Mouse (Mus musculus): Measurements from ENCODE around the gene Spo11.

Spo11 gene

GRCm38 (mm10) chr2:172959006-172959768 is 18.3 kb upstream of the Spo11 start:
- peak; percentile 56 for DNase-seq

- no peak for DNase-seq
These were observed 17.1 kb upstream of the Spo11 start for GRCm38 (mm10) chr2:172960350-172960749.

- peak; percentile 75 to 81 for DNase-seq
These were observed 16.3 kb upstream of the Spo11 start for GRCm38 (mm10) chr2:172961211-172961610.

- peak; percentile 66 to 74 for DNase-seq
These were observed 12.3 kb upstream of the Spo11 start for GRCm38 (mm10) chr2:172965249-172965648.

GRCm38 (mm10) chr2:172966480-172966879 is 11.0 kb upstream of the Spo11 start:
- DNase-seq: no peak

DNA sequence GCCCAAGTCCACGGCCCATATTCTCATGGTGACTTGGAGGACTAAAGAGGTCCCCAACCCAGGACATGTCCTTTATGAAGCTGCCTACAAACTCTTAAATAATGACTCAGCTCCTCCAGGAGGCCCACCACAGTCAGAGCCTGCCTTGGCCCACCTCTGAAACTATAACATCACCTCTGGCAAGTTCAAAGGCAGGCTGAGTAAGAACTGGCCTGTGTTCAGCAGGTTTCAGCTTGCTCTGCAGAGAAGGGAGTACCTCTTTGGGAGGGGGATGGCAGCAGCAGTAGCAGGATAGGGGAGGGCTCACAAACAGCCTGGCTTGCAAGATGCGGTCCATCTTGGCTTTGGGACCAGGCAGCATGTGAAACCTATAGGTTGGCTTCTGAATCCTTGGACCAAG is 5.6 kb upstream of the Spo11 start:
- DNase-seq: no peak

- peak in 1 of 2 experiments; percentile 17 for DNase-seq
These were observed 3.5 kb upstream of the Spo11 start for GRCm38 (mm10) chr2:172973806-172974565.

GRCm38 (mm10) chr2:172974701-172975100 is 2.8 kb upstream of the Spo11 start:
- DNase-seq: no peak

GRCm38 (mm10) chr2:172975159-172975558 is 2.3 kb upstream of the Spo11 start:
- DNase-seq: no peak

DNA sequence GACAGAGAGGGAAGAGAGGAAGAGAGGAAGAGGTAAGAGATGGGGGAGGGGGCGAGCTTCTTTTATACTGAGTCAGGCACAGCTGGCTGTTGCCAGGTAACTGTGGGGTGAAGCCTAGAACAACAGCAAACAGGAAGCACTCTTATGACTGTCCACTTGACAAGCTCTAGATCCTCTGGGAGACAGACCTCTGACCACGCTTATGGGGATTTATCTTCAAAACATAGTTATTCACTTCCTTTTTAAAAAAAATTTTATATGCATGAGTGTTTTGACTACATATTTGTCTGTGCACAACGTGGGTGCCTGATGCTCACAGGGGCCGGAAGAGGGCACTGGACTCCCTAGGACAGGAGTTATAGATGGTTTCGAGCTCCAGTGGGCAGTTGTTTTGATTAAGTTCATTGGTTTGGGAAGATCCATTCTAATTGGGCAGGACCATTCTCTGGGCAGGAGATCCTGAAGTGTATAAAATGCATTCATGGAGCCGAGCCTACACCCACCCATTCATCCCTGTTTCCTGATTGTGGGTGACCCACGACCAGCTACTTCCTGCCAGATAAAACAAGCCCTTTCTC is 750 bp upstream of the Spo11 start:
- no peak for DNase-seq

- DNase-seq: no peak
These were observed 682 bp downstream of the Spo11 start for GRCm38 (mm10) chr2:172978131-172978633.

- no peak for DNase-seq
These were observed 2.3 kb downstream of the Spo11 start for GRCm38 (mm10) chr2:172979666-172980345.

GRCm38 (mm10) chr2:172982776-172983561 is 5.5 kb downstream of the Spo11 start:
- peak; percentile 84 to 86 for DNase-seq

DNA sequence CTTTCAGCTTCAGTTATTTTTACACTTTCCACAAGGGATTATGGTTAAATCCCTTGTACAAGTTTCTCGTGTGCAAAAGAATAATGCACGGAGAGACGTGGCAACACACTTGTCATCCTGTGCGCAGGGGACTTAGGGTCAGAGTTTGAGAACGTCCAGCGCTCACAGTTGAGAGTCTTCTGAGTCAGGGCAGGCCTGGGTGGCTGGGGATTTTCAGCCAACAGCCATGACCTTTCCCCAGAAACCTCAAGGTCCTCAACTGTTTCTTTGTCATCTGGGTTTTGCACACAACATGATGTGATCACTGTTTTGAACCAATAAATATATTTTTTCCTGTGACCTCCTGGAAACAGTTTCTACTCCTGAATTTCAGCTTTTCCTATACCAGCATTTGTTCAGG is 12.7 kb downstream of the Spo11 start:
- no peak for DNase-seq

- DNase-seq: peak; percentile 49 to 83
These were observed 18.7 kb downstream of the Spo11 start for GRCm38 (mm10) chr2:172996207-172996606.

GRCm38 (mm10) chr2:172997748-172998147 is 20.2 kb downstream of the Spo11 start:
- DNase-seq: peak; percentile 45 to 55

DNA sequence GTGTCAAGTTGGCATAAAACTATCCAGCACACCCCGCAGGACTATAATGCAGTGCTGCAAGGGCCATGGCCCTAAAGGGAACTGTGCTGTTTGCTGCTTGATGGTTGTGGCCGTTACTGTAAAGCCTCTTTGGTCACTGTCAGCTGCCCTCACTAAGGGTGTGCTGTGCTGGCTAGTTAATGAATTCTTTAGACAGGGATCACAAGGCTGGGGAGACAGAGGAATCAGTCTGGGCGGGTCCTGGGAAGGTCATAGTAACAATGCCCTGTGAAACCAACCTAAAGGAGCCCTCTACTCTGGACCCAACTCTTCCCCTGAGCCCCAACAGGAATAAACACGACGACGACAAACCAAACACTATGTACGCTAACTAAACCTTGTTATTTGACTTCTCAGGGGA is 21.0 kb downstream of the Spo11 start:
- DNase-seq: peak; percentile 47 to 57

DNA sequence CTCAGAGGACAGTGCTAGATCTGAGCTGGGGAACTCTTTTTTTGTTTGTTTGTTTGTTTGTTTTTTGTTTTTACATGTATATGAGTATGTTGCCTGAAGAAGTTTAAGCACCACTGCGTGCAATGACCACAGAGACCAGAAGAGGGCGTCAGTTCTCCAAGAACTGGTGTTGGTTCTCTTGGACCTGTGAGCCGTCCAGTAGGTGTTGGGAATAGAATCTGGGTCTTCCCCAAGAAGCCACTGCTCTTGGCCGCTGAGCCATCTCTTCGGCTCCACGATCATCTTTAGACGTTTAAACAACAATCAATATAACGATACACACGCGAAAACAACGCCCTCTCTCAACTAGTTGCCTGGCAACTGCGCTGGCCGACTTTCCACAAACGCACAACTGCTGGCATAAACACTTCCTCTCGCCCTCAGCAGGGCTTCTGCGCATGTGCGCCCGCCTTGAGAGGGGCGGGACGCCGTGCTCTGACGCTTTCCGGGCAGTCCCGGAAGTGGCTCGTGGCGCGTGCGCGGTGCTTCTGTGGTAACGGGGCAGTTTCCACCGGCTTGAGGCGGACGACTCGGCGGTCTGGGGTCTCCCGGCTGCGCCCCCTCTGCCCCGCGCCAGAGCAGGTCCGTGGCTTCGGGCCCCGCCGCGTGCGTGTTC is 22.3 kb downstream of the Spo11 start, which contains the start of gene Rae1:
Gene Rae1, plus strand, starts transcription at position 488 of the 655 bp plus-strand sequence.
- DNase-seq: peak; percentile 97 to 98

DNA sequence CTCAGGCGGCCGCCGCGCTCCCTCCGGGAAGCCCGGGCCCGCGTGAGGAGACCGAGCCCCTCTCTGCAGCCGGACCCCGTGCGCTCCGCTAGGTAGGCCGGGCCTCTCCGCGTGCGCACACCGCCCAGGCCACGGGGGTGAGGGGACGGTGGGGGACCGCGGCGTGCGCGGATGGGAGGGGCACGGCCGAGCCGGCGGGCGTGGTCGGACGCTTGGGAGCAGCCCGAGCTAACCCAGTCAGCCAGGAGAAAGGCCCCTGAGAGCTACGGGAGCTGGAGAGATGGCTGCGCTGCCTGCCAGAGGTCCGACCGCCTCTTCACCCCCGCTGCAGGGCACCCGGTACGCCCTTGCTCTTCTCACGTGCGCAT is 22.8 kb downstream of the Spo11 start:
- peak; percentile 52 to 56 for DNase-seq

DNA sequence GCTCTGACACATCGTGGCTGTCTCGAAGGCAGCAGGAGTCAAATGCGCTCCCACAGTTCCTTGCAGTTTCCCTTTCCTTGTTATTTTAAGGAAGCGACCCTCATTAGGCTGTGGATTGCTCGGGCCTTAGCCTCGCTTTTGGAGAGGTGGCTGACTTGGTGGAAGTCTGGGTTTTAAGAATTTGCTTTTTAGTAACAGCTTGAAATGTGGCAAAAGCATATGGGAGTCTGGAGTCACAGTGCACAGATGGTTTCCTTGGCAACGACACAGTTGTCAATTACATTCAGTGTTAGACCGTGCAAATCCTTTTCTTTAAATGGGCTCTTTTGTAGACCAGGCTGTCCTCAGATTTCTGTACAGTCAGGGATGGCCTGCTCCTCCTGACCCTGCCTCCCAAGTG is 23.4 kb downstream of the Spo11 start:
- DNase-seq: no peak

DNA sequence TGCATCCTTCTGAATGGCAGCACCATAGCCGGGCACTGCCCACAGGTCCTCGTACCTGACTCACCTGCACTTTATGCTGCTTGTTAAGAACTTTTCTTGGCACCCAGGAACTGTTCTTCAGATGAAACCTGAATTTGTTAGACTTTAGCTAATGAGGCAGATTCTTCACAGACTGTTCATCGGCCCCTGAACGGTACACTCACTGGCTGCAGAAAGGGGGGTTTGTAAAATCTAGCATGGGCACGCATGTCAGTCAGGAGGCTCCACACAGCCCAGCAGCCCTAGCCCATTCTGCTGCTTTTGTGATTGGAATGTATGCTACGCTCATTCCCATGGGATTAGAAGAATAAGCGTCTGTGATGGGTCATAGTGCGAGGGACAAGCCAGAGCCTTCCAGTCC is 26.2 kb downstream of the Spo11 start:
- no peak for DNase-seq

Measured in kidney, adult 8-10 months (tissue).